Mouse (Mus musculus) adipocyte (in vitro differentiated cells): Measurements from ENCODE around the gene Ccdc130.
A peak's percentile ranks its signal among the peaks of the same experiment; 100 is the strongest.

Experiments used
- DNase-seq: peaks from one replicate; pipeline ENCODE4 v3.0.0-alpha.2; 2016; ENCODE audit warnings: low spot score

Gene Ccdc130

GRCm38 (mm10) chr8:84236998-84237473 is 33.1 kb downstream of the Ccdc130 start, which contains the start of gene Zswim4:
Zswim4 (minus strand) TSS chr8:84237055.
- DNase-seq = peak; percentile 100

GRCm38 (mm10) chr8:84236410-84236997 is 33.7 kb downstream of the Ccdc130 start:
- DNase-seq = peak; percentile 35

GRCm38 (mm10) chr8:84235746-84236409 is 34.3 kb downstream of the Ccdc130 start:
- peak; percentile 40 for DNase-seq

GRCm38 (mm10) chr8:84233055-84233454 is 37.1 kb downstream of the Ccdc130 start:
- no peak for DNase-seq

- DNase-seq = no peak
Observed at GRCm38 (mm10) chr8:84230735-84231134, 39.4 kb downstream of the Ccdc130 start.

GRCm38 (mm10) chr8:84223322-84224029 is 46.7 kb downstream of the Ccdc130 start:
- no peak for DNase-seq

- no peak for DNase-seq
Observed at GRCm38 (mm10) chr8:84222566-84223165, 47.5 kb downstream of the Ccdc130 start.

GRCm38 (mm10) chr8:84220105-84220504 is 50.1 kb downstream of the Ccdc130 start:
- no peak for DNase-seq

- no peak for DNase-seq
Observed at GRCm38 (mm10) chr8:84218143-84218542, 52.0 kb downstream of the Ccdc130 start.

GRCm38 (mm10) chr8:84217206-84217605 is 53.0 kb downstream of the Ccdc130 start:
- peak; percentile 64 for DNase-seq

GRCm38 (mm10) chr8:84213277-84213676 is 56.9 kb downstream of the Ccdc130 start:
- DNase-seq = no peak

GRCm38 (mm10) chr8:84211881-84212563 is 58.2 kb downstream of the Ccdc130 start:
- no peak for DNase-seq

- no peak for DNase-seq
Observed at GRCm38 (mm10) chr8:84211202-84211601, 59.0 kb downstream of the Ccdc130 start.

- peak; percentile 86 for DNase-seq
Observed at GRCm38 (mm10) chr8:84210167-84210791, 59.9 kb downstream of the Ccdc130 start.

GRCm38 (mm10) chr8:84208381-84209380 is 61.5 kb downstream of the Ccdc130 start:
- no peak for DNase-seq

GRCm38 (mm10) chr8:84207811-84208210 is 62.4 kb downstream of the Ccdc130 start:
- DNase-seq = no peak
